Mouse (Mus musculus) cortical plate, adult 2 months (tissue): ENCODE measurements around the gene Cadm3. TPM values are rescaled to one million over a fixed set of nuclear protein-coding genes. Genes with fewer than 3 reads are reported as not detected.

Experiments used
- H3K27ac ChIP-seq: fragments of 200-500 bp; 2 replicates; pipeline ENCODE4 v1.5.1; 2012; ENCODE audit warnings: low read length, control low read depth, inconsistent platforms; ENCODE audit not compliant: insufficient read depth
- H3K4me1 ChIP-seq: fragments of 200-500 bp; 2 replicates; pipeline ENCODE4 v1.6.1; 2011; ENCODE audit warnings: low read length; ENCODE audit not compliant: control insufficient read depth, insufficient read depth
- H3K4me3 ChIP-seq: fragments of 200-500 bp; 2 replicates; pipeline ENCODE4 v1.5.1; 2011; ENCODE audit warnings: mild to moderate bottlenecking, low read length, control low read depth; ENCODE audit not compliant: insufficient read depth
- CTCF ChIP-seq: fragments of 200-500 bp; IDR thresholded peaks from 2 replicates; pipeline ENCODE4 v1.5.1; 2011; ENCODE audit warnings: mild to moderate bottlenecking, control low read depth, low read length; ENCODE audit not compliant: insufficient read depth; ENCODE audit errors: extremely low read depth
- POLR2A ChIP-seq: fragments of 200-500 bp; IDR thresholded peaks from 2 replicates; pipeline ENCODE4 v1.6.1; 2011; ENCODE audit warnings: mild to moderate bottlenecking, low read length, control low read depth; ENCODE audit not compliant: insufficient read depth; ENCODE audit errors: extremely low read depth
- polyA plus RNA-seq: library from polyadenylated mRNA; depleted of rRNA; stranded (reverse); fragments of >200 nt; gene quantifications from 2 replicates; pipeline ENCODE4 v1.2.3, GENCODE M21; 2012

Gene Cadm3
- polyA plus RNA-seq, 1 experiment: 404 TPM

GRCm38 (mm10) chr1:173377380-173378112 is 10.1 kb upstream of the Cadm3 start:
- TF ChIP-seq POLR2A (no peak), CTCF (peak; percentile 100)
- Histone ChIP-seq H3K27ac (no peak overlapping the region), H3K4me3 (no peak overlapping the region), H3K4me1 (no peaks in the 10 kb centered on the region)

GRCm38 (mm10) chr1:173374020-173374419 is 6.5 kb upstream of the Cadm3 start:
- no peak overlapping the region for H3K27ac ChIP-seq
- TF ChIP-seq POLR2A (no peak), CTCF (no peak)

GRCm38 (mm10) chr1:173371586-173371985 is 4.1 kb upstream of the Cadm3 start:
- no peak for TF ChIP-seq POLR2A
- no peak for TF ChIP-seq CTCF
- Histone ChIP-seq H3K4me3 (no peak overlapping the region), H3K4me1 (no peaks in the 10 kb centered on the region), H3K27ac (no peak overlapping the region)

More at GRCm38 (mm10) chr1:173374020-173374419, 6.5 kb upstream of the Cadm3 start:
- no peak overlapping the region for H3K4me3 ChIP-seq
- H3K4me1 ChIP-seq: no peaks in the 10 kb centered on the region

DNA sequence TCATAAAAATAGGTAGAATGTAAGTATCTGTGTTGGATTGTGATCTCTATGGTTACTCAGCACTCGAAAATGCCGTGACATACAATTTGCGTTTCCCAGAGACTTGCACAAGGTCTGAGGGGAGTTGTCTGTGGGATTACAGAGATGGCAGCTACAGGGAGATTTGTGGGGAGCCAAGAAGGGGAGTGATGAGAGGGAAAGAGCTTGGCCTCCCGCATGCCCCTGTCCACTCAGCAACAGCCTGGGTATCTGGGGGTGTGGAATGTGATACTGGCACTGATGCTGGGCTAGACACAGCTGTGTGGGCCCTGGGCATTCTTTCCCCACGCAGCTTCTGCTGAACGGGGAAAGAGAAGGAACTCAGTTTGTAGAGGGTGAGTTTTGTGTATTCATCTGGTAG is 3.0 kb upstream of the Cadm3 start:
- TF ChIP-seq POLR2A (no peak), CTCF (no peak)
- Histone ChIP-seq H3K4me1 (peaks cover 1% of the 10 kb centered on the region; the same call in 1 of the 2 replicates), H3K27ac (no peak overlapping the region), H3K4me3 (no peak overlapping the region)

GRCm38 (mm10) chr1:173369611-173370010 is 2.1 kb upstream of the Cadm3 start:
- H3K4me3 ChIP-seq: no peak overlapping the region
- no peak for TF ChIP-seq CTCF
- no peak for TF ChIP-seq POLR2A
- H3K4me1 ChIP-seq: peaks cover 2% of the 10 kb centered on the region
- H3K27ac ChIP-seq: no peak overlapping the region

DNA sequence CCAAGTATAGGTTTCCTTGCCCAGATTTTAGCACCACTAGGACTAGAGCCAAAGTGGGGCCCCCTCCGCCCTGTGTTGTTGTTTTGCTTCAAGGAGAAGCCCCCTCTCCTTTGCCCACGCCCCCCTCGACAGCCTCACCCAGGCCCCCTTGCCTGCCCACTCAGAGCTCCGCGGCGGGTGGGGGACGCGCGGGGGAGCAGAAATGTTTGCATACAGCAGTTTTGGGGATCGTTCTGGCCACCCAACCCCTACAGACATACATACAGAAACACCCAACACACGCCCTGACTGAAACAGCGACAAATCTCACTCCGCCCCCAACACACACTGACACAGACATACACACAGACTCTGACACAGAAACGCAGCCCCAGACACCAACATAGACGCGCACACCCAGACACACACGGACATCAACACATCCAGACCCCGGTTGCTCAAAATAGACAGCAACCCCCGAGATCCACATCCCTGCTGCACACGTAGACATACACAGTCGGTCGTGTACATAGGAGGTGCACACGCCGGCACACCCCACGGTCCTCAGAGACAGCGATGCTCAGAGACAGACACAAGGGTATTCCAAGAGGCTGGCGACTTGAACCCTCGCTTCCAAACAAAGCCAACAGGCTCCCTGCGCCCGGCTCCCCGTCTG is 667 bp downstream of the Cadm3 start:
- H3K4me1 ChIP-seq: peaks cover 8% of the 10 kb centered on the region
- peak overlapping the region; percentile 43 for H3K27ac ChIP-seq
- peak overlapping the region; percentile 94 for H3K4me3 ChIP-seq
- TF ChIP-seq POLR2A: peak; percentile 69; the same call in 1 of the 2 replicates
- TF ChIP-seq CTCF: no peak

DNA sequence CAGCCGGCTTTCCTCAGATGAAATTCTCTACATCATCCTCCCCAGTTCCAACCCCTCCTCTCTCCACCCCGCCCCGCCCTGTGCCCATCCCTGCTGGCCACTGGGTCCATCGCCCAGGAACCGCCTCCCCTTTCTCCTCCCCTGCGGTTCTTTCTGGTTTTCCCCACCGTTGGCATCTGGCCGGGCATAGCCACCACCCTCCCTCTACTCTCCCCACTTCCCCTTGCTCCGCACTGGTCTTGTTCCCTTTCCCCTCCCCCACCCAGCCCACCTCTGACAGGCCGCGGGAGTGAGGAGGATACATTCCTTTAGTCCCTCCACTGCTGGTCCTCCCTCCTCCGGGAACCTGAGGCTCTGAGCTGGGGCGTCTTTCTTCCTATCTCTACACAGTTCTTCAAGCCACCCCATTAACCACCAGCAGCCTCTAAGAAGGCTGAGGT is 1.5 kb downstream of the Cadm3 start:
- Histone ChIP-seq H3K27ac (no peak overlapping the region), H3K4me3 (peak overlapping the region; percentile 94), H3K4me1 (peaks cover 8% of the 10 kb centered on the region)
- TF ChIP-seq CTCF: no peak
- TF ChIP-seq POLR2A: no peak

DNA sequence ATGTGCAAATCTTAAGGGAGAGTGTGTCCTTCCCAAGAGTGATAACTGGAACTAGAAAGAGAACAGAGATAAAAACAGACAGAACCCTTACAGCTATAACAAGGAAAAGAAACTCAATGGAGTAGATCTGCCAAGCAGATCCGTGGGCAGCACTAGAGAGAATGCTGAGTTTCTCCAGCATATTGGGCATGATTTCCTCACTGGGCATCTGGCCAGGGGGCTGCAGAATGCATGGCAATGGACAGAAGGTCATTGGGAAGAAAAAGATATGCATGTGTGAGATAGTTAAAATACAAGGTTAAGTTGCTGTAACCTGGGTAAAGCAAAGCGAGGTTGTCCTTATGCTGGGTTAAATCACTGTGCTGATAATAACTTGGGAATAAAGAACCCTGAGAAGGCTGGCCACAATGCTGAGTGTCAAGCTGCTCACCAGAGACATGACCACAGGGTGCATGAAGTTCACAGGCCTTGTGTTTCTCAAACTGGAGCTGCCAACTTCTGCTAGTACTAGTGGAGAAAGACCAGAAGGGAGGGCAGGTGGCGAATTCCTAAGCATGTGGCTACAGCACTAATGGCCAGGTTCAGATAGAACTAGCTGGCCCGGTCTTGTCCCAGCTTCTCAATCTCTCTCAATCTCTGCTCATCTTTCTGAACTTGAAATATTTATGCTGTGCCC is 3.2 kb downstream of the Cadm3 start:
- no peak for TF ChIP-seq CTCF
- TF ChIP-seq POLR2A: no peak
- peaks cover 12% of the 10 kb centered on the region for H3K4me1 ChIP-seq
- no peak overlapping the region for H3K4me3 ChIP-seq
- H3K27ac ChIP-seq: no peak overlapping the region

GRCm38 (mm10) chr1:173363436-173363835 is 4.1 kb downstream of the Cadm3 start:
- H3K27ac ChIP-seq: no peak overlapping the region
- no peak for TF ChIP-seq CTCF
- no peak for TF ChIP-seq POLR2A
- no peak overlapping the region for H3K4me3 ChIP-seq

More at GRCm38 (mm10) chr1:173363436-173363835, 4.1 kb downstream of the Cadm3 start:
- peaks cover 12% of the 10 kb centered on the region for H3K4me1 ChIP-seq
